Mouse (Mus musculus) layer of hippocampus, postnatal 25 days (tissue): ENCODE measurements at regions not wholly inside any gene's neighbourhood (a gene's known extent, or its start where the extent isn't known, plus 50 kb on each side); places are given as distances from the start of the nearest gene placed in this dataset.

Experiments used
- DNase-seq, 2 experiments: peaks; one replicate each; pipeline ENCODE4 v3.0.0; 2022; ENCODE audit warnings: mixed read lengths in 2 of 2, low spot score in 1 of 2; ENCODE audit errors: extremely low spot score in 1 of 2

- no peak for DNase-seq
Observed at GRCm38 (mm10) chr10:115025950-115026349, 158.9 kb downstream of the Tph2 start.

GRCm38 (mm10) chr10:115019443-115019842 is 165.4 kb downstream of the Tph2 start:
- DNase-seq, result no peak

- DNase-seq, result no peak
Observed at GRCm38 (mm10) chr10:115013491-115014001, 171.3 kb downstream of the Tph2 start.

GRCm38 (mm10) chr10:115012922-115013321 is 171.9 kb downstream of the Tph2 start:
- DNase-seq, result no peak

- no peak for DNase-seq
Observed at GRCm38 (mm10) chr10:115012316-115012715, 172.5 kb downstream of the Tph2 start.

GRCm38 (mm10) chr10:115011911-115012310 is 172.9 kb downstream of the Tph2 start:
- DNase-seq, result no peak

DNA sequence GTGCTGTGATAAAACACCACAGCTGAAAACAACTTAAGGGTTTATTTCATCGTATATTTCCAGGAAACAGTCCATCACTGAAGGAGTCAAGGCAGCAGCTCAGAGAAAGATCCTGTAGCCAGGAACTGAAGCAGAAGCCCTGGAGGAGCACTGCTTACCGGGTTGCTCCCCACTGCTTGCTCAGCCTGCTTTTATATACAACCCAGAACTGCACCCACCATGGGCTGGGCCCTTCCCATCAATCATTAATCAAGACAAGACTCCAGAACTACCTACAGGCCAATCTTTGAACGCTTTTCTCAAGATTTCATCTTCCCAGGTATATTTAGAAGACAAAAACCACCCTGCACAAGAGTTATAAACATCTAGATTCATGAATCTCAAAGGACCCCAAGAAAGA is 188.4 kb downstream of the Tph2 start:
- no peak for DNase-seq

GRCm38 (mm10) chr10:114995211-114995908 is 189.5 kb downstream of the Tph2 start:
- DNase-seq, result no peak

- no peak for DNase-seq
Observed at GRCm38 (mm10) chr10:114988453-114989226, 186.5 kb upstream of the Trhde start.

- DNase-seq, result no peak
Observed at GRCm38 (mm10) chr10:114972364-114972763, 170.3 kb upstream of the Trhde start.

GRCm38 (mm10) chr10:114963656-114964055 is 161.5 kb upstream of the Trhde start:
- DNase-seq, result no peak

DNA sequence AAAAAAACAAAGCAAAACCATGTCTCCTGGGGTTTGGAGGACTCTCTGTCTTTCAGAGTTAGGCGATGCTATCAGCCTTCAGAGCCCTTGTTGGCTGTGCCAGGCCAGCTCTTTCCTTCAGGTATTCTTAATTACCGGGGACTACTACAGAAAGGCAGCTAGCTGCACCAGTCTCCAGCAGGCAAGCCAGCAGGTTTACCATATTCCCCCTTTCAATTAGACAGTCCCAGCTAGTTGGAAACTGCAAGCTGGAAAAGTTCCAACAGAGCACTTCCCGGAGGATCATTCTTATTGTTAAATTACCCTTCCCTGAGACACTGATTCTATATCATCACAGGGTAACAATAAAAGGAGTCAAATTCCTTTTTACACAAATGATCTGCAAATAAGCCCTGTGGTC is 155.8 kb upstream of the Trhde start:
- no peak for DNase-seq

- no peak for DNase-seq
Observed at GRCm38 (mm10) chr10:114956257-114956656, 154.2 kb upstream of the Trhde start.

DNA sequence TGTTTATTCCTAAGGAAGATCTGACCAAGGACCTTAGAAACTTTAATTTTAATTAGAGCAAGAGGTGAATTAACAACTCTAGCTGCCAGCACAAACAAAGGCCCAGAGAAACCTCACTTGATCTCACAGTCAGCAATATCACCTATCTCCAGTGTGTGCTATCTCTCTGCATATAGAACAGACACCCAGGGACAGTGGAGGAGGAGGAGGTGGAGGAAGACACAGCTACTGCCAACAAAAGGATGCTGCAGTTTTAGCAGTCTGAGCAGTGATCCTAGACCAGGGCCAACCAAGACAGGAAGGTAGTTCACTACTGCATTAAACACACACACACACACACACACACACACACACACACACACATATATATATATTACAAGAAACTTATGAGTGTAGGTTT is 153.5 kb upstream of the Trhde start:
- DNase-seq, result no peak

GRCm38 (mm10) chr10:114953358-114953757 is 151.3 kb upstream of the Trhde start:
- DNase-seq, result no peak

- no peak for DNase-seq
Observed at GRCm38 (mm10) chr10:114949194-114949593, 147.1 kb upstream of the Trhde start.

- no peak for DNase-seq
Observed at GRCm38 (mm10) chr10:114924746-114925145, 122.6 kb upstream of the Trhde start.

GRCm38 (mm10) chr10:114913971-114914370 is 111.9 kb upstream of the Trhde start:
- no peak for DNase-seq

DNA sequence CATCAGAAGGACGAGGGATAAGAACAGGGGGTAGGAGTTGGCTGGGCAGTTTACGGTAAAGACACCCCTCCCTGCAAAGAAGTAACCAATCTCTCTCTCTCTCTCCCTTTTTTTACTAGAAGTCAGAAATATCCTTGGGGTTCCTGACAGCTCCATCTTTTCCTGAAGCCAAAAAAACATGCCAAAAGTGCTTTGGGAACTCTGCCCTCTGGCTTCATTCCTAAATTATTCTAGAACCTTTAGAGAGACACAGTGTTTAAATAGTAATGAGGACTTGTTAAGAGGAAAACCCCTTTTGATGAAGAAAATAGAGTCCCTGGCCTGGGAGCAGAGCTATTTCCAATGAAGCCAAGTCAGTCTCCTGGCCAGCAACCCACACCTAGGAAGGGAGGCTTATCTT is 89.8 kb upstream of the Trhde start:
- no peak for DNase-seq

GRCm38 (mm10) chr10:114890726-114891430 is 88.8 kb upstream of the Trhde start:
- DNase-seq, result no peak

- DNase-seq, result peak; percentile 15 to 22
Observed at GRCm38 (mm10) chr10:114871201-114871600, 69.1 kb upstream of the Trhde start.
